Mouse (Mus musculus) embryonic facial prominence, embryonic 11.5 days (tissue): Measurements from ENCODE around the gene Ccnq. TPM values are rescaled to one million over a fixed set of nuclear protein-coding genes. Genes with fewer than 3 reads are reported as not detected.

Experiments used
- ATAC-seq: fragments of 200-750 bp; cut with Nextera tagmentation; replicated peaks from 2 replicates; pipeline ENCODE4 v1.8.0; 2017; ENCODE audit warnings: low read depth; ENCODE audit not compliant: insufficient number of reproducible peaks, low FRiP score, low TSS enrichment
- DNase-seq: peaks from one replicate; pipeline ENCODE4 v3.0.0-alpha.2; 2015; ENCODE audit warnings: low spot score
- H3K27ac ChIP-seq: fragments of 300-500 bp; sonication (generic); replicated peaks from 2 replicates; pipeline ENCODE4 v1.5.1; 2014; ENCODE audit warnings: mild to moderate bottlenecking, low read depth, low read length, control low read depth
- H3K27me3 ChIP-seq: fragments of 300-500 bp; sonication (generic); 2 replicates; pipeline ENCODE4 v1.6.1; 2014; ENCODE audit warnings: mild to moderate bottlenecking, low read length, moderate library complexity, mixed read lengths; ENCODE audit not compliant: control insufficient read depth, insufficient read depth
- H3K36me3 ChIP-seq: fragments of 300-500 bp; sonication (generic); replicated peaks from 2 replicates; pipeline ENCODE4 v1.6.1; 2014; ENCODE audit warnings: low read depth, mild to moderate bottlenecking, low read length, moderate library complexity, mixed read lengths; ENCODE audit not compliant: control insufficient read depth, insufficient read depth
- H3K4me1 ChIP-seq: fragments of 300-500 bp; sonication (generic); 2 replicates; pipeline ENCODE4 v1.6.1; 2014; ENCODE audit warnings: low read length, mixed read lengths; ENCODE audit not compliant: control insufficient read depth, insufficient read depth
- H3K4me2 ChIP-seq: fragments of 300-500 bp; sonication (generic); 2 replicates; pipeline ENCODE4 v1.6.1; 2014; ENCODE audit warnings: low read depth, mild to moderate bottlenecking, control low read depth, low read length, moderate library complexity
- H3K4me3 ChIP-seq: fragments of 300-500 bp; sonication (generic); 2 replicates; pipeline ENCODE4 v1.5.1; 2014; ENCODE audit warnings: low read depth, low read length, control low read depth
- H3K9ac ChIP-seq: fragments of 300-500 bp; sonication (generic); replicated peaks from 2 replicates; pipeline ENCODE4 v1.6.1; 2014; ENCODE audit warnings: mild to moderate bottlenecking, control low read depth, low read length
- H3K9me3 ChIP-seq: fragments of 300-500 bp; sonication (generic); replicated peaks from 2 replicates; pipeline ENCODE4 v1.6.1; 2016; ENCODE audit warnings: mild to moderate bottlenecking, low read length, inconsistent platforms, mixed read lengths; ENCODE audit not compliant: control insufficient read depth
- WGBS: fragments of 180-500 bp; shearing (Covaris S2); extraction: QIAGEN DNeasy Blood & Tissue Kit; methylation state at CpG from one replicate; pipeline ENCODE4 v1.1.7; 2014; 5-methylcytosine and 5-hydroxymethylcytosine counted together
- polyA plus RNA-seq: library from polyadenylated mRNA; unstranded; fragments of >200 nt; fragmentation: Nextera tagmentation; extraction: Ambion mirVana; gene quantifications from 2 replicates; pipeline ENCODE4 v1.2.1, GENCODE M21; 2014

Gene Ccnq
- polyA plus RNA-seq, 1 experiment from 2014 or later, result 44.4 TPM

GRCm38 (mm10) chr11:78739361-78739760 is 12.2 kb downstream of the Ccnq start:
- no peaks in the 10 kb centered on the region for H3K27me3 ChIP-seq

DNA sequence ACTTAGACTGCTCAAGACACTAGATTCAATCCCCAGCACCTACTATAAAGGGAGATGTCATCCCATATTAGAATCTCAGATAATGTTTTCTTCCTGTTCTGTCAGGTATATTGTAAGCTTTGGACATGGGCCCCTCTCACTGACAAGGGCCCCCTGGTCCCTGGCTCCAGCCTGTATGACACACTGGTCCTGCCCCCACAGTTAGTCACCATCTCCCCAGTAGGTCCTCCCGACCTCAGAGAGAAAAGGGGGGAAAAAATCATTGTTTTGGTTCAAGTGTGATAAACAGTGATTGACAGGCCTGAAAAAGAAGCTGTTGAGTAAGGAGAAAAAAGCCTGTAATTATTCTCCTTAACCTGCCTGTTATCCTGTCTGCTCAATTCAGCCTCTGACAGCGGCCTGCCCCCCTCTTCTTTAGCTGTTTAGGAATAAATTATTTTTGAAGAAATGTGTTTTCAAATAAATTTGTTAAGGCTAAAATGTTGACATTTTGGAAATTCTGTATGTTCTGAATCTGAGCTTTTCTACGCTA is 14.6 kb downstream of the Ccnq start:
- WGBS, result 53% methylated on average over 3 of the region's 3 CpGs
- ATAC-seq, result no peak
- DNase-seq, result no peak

More at GRCm38 (mm10) chr11:78739361-78739760, 12.2 kb downstream of the Ccnq start:
- H3K9me3 ChIP-seq, result no peaks in the 10 kb centered on the region
- DNase-seq (no peak), ATAC-seq (no peak)
- no peak overlapping the region for H3K4me3 ChIP-seq
- H3K4me2 ChIP-seq, result no peak overlapping the region
- no peak overlapping the region for H3K9ac ChIP-seq
- no peaks in the 10 kb centered on the region for H3K4me1 ChIP-seq
- H3K36me3 ChIP-seq, result no peaks in the 10 kb centered on the region
- H3K27ac ChIP-seq, result no peak overlapping the region

DNA sequence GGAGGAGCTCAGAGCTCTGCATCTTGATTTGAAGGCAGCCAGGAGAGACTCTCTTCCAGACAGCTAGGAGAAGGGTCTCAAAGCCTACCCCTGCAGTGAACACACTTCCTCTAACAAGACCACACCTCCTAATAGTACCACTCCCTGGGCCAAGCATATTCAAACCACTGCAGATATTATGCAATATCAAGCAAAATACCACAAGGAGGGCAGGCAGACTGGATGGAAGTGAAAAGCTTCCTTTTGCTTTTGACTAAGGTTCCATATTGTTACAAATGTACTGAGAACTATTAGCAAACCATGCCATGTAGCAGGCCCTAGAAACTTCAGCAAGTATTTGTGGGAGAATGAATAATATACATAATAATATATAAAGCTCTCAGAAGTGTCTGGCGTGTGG is 16.4 kb downstream of the Ccnq start:
- Histone ChIP-seq H3K27me3 (no peaks in the 10 kb centered on the region), H3K4me2 (no peak overlapping the region), H3K4me1 (no peaks in the 10 kb centered on the region), H3K36me3 (no peaks in the 10 kb centered on the region), H3K27ac (no peak overlapping the region), H3K9me3 (no peaks in the 10 kb centered on the region), H3K9ac (no peak overlapping the region), H3K4me3 (no peak overlapping the region)
- DNase-seq (no peak), ATAC-seq (no peak)
- WGBS, result 90% methylated on average over 1 of the region's 1 CpGs

More for the DNA sequence above, 14.6 kb downstream of the Ccnq start:
- no peaks in the 10 kb centered on the region for H3K36me3 ChIP-seq
- no peaks in the 10 kb centered on the region for H3K9me3 ChIP-seq
- H3K4me2 ChIP-seq, result no peak overlapping the region
- no peak overlapping the region for H3K27ac ChIP-seq
- H3K4me1 ChIP-seq, result no peaks in the 10 kb centered on the region
- no peak overlapping the region for H3K9ac ChIP-seq
- H3K4me3 ChIP-seq, result no peak overlapping the region
- H3K27me3 ChIP-seq, result no peaks in the 10 kb centered on the region

DNA sequence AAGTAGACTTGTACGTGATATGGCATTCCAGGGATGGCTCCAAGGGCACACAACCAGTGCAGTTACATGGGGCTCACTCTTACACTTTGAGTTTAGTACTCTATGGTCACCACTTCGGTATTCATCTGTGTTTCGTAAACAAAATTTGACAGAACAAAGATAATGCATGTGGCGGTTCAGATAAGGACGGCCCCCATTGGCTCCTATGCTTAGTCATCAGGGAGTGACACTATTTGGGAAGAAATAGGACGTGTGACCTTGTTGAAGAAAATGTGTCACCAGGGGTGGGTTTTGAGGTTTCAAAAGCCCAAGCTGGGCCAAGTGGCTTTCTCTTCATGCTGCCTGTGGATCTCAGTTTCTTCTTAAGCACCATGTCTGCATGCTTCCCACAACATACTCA is 18.9 kb downstream of the Ccnq start:
- Histone ChIP-seq H3K27ac (no peak overlapping the region), H3K36me3 (no peaks in the 10 kb centered on the region), H3K9ac (no peak overlapping the region), H3K27me3 (no peaks in the 10 kb centered on the region), H3K4me1 (no peaks in the 10 kb centered on the region), H3K9me3 (no peaks in the 10 kb centered on the region), H3K4me2 (no peak overlapping the region), H3K4me3 (no peak overlapping the region)
- ATAC-seq, result no peak
- 88% methylated on average over 6 of the region's 6 CpGs for WGBS
- DNase-seq, result no peak

- Histone ChIP-seq H3K36me3 (no peaks in the 10 kb centered on the region), H3K4me3 (no peak overlapping the region), H3K9ac (no peak overlapping the region), H3K27ac (no peak overlapping the region), H3K9me3 (no peaks in the 10 kb centered on the region), H3K4me1 (no peaks in the 10 kb centered on the region), H3K27me3 (no peaks in the 10 kb centered on the region), H3K4me2 (no peak overlapping the region)
- ATAC-seq (no peak), DNase-seq (peak; percentile 57)
- WGBS, result 35% methylated on average over 2 of the region's 2 CpGs
Observed at GRCm38 (mm10) chr11:78730902-78731301, 20.6 kb downstream of the Ccnq start.

DNA sequence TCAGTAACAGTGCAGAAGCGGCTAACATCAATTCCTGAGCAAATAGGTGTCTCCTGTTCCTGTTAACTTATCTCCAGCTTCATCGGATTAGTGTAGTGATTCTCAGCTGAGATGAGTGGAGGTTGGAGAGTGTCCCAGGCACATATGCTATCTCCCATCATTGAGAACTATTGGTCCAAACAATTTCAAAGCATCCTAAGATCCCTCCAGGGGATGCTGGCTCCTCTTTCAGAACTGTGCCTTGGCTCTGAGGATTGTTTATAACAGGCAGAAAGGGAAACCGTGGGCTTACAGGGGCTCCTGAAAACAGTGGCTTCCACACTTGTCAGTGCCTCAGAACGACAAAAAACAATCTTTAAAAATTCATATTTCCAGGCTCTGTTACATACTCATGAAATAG is 23.5 kb downstream of the Ccnq start:
- Histone ChIP-seq H3K4me3 (no peak overlapping the region), H3K9me3 (no peaks in the 10 kb centered on the region), H3K36me3 (no peaks in the 10 kb centered on the region), H3K9ac (no peak overlapping the region), H3K27ac (no peak overlapping the region), H3K4me1 (no peaks in the 10 kb centered on the region), H3K4me2 (no peak overlapping the region), H3K27me3 (no peaks in the 10 kb centered on the region)
- DNase-seq (no peak), ATAC-seq (no peak)
- WGBS, result 80% methylated on average over 4 of the region's 4 CpGs

DNA sequence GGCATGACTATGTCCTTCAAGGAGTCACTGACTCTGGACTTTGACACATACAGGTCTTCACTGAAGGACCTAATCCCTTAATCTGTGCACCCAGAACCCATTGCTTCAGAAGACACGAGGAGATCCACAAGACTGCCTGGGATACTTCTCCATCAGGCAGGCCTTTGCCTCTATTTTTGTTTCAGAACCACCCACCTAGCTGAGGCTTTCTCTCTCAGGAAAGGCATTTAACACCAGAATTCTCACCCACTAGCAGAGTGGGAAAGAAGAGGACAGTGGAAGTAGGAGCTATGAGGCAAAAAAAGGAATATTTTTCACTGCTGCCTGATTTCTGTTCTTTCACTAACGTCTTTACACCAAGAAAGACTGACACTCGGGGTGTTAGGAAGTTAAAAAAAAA is 25.2 kb downstream of the Ccnq start:
- ATAC-seq, result no peak
- H3K36me3 ChIP-seq, result no peaks in the 10 kb centered on the region
- 76% methylated on average over 3 of the region's 3 CpGs for WGBS

GRCm38 (mm10) chr11:78724792-78725191 is 26.7 kb downstream of the Ccnq start:
- Histone ChIP-seq H3K27ac (no peak overlapping the region), H3K9me3 (no peaks in the 10 kb centered on the region), H3K9ac (no peak overlapping the region), H3K4me1 (no peaks in the 10 kb centered on the region), H3K36me3 (no peaks in the 10 kb centered on the region), H3K4me2 (no peak overlapping the region), H3K27me3 (no peaks in the 10 kb centered on the region), H3K4me3 (no peak overlapping the region)
- 74% methylated on average over 1 of the region's 1 CpGs for WGBS
- DNase-seq (no peak), ATAC-seq (no peak)

More for the DNA sequence above, 25.2 kb downstream of the Ccnq start:
- Histone ChIP-seq H3K27ac (no peak overlapping the region), H3K9ac (no peak overlapping the region), H3K9me3 (no peaks in the 10 kb centered on the region), H3K4me2 (no peak overlapping the region), H3K4me1 (no peaks in the 10 kb centered on the region), H3K4me3 (no peak overlapping the region), H3K27me3 (no peaks in the 10 kb centered on the region)
- DNase-seq, result no peak
